Mouse (Mus musculus) small intestine, adult 2 months (tissue): Measurements from ENCODE around the gene Gale.

ENCODE experiments used
- CTCF ChIP-seq: fragments of 200-500 bp; IDR thresholded peaks from 2 replicates; pipeline ENCODE4 v1.5.1; 2012; ENCODE audit warnings: low read depth, mild to moderate bottlenecking, control low read depth, inconsistent platforms, low read length, moderate library complexity, mixed read lengths; ENCODE audit not compliant: insufficient replicate concordance, insufficient read length; ENCODE audit errors: extremely low read depth
- POLR2A ChIP-seq: fragments of 200-500 bp; IDR thresholded peaks from 2 replicates; pipeline ENCODE4 v1.6.1; 2012; ENCODE audit warnings: low read depth, mild to moderate bottlenecking, control low read depth, inconsistent platforms, low read length, moderate library complexity

DNA sequence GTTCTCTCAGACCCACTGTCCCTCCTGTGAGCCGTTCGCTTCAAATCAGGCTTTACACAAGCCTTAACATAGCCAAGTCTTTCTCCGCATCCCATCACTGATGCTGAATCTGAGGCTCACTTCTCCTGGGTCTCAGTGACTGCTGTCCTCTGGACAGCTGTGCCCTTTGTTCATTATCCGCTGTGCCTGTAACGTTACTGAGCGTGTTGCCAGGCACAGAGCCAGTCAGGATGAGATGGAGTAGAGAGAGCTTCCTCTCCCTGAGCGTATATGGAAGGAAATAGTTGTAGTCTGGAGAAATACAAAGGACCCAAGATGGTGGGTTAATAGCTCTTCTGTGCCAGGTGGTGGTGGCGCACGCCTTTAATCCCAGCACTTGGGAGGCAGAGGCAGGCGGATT, 14.1 kb upstream of the Gale start:
- TF ChIP-seq CTCF (no peak), POLR2A (no peak)
